Mouse (Mus musculus) large intestine, adult 2 months (tissue): ENCODE data around the gene Clpsl2. TPM values are rescaled to one million over a fixed set of nuclear protein-coding genes. Genes with fewer than 3 reads are reported as not detected.

Source experiments
- DNase-seq: peaks from one replicate; pipeline ENCODE4 v3.0.0-alpha.2; 2012; ENCODE audit warnings: low read depth, low spot score
- WGBS: fragments of 180-500 bp; shearing (Covaris S2); methylation state at CpG from one replicate; pipeline ENCODE4 v1.1.7; 2018; 5-methylcytosine and 5-hydroxymethylcytosine counted together
- polyA plus RNA-seq: library from polyadenylated mRNA; depleted of rRNA; stranded (reverse); fragments of >200 nt; gene quantifications from 2 replicates; pipeline ENCODE4 v1.2.3, GENCODE M21; 2012; rRNA removed

Clpsl2 gene
- polyA plus RNA-seq, 1 experiment, result not detected

DNA sequence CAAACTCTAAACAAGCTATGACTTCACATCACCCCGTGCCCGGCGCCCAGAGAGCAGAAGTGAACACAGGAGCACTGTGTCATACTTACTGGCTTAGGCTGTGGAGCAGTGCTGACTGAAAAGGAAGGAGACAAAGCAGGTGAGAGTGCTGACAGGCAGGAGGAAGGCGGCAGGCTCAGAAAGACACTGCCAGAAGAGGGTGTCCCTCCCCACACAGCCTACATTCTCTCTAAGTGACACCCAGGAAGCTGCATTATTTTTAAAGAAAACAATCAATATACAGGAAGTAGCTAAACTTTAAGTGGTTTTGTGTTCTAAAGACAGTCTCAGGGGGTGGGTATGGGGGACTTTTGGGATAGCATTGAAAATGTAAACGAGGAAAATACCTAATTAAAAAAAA is 51.6 kb downstream of the Clpsl2 start:
- 78% methylated on average over 5 of the region's 5 CpGs for WGBS
- no peak for DNase-seq

DNA sequence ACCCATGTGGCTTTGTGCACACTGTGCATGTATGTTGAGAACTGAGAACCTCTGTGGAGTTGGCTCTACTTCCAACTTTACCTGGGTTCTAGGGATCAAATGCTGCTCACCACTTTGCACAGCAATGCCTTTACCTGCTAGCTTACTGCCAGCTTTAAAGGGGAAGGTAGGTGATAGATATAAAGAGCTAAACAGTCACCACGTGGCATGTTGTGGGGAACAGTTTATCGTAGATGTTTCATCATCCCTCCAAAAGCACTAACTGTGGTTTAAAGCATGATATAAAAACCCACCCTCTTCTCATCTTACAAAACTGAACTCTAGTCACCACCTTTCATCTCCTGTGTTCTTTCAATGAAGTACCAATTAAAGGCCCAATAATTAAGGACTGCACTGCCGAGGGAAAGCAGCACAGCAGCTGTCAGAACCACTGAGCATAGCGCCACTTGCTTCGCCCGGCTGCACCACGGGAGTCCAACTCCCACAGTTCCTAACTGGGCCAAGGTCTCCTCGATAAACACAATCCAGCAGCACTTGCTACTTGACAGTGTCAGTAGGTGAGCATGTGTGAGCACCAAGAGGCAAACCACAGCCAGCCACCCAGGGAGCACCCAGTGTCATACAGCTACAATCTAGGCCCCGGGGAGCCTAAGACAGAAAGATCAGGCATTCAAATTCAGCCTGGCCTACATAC is 52.5 kb downstream of the Clpsl2 start:
- 86% methylated on average over 9 of the region's 9 CpGs for WGBS

More for the DNA sequence above, 52.5 kb downstream of the Clpsl2 start:
- no peak for DNase-seq

Other genes starting within 250 kb of the Clpsl2 start
- 8.7 and 11.2 TPM in 2 replicates for gene Fance, start 235.9 kb upstream of the Clpsl2 start, polyA plus RNA-seq
- 2,568 and 3,337 TPM in 2 replicates for gene Rpl10a, start 220.9 kb upstream of the Clpsl2 start, polyA plus RNA-seq
- gene Tead3, start 198.6 kb upstream of the Clpsl2 start, polyA plus RNA-seq, result 21.6 and 23.5 TPM in 2 replicates
- 0.51 and 0.58 TPM in 2 replicates for gene Tulp1, start 184.2 kb upstream of the Clpsl2 start, polyA plus RNA-seq
- gene Fkbp5, start 31.9 kb upstream of the Clpsl2 start, polyA plus RNA-seq, result 12.8 and 17.9 TPM in 2 replicates
- gene Armc12, start 18.6 kb upstream of the Clpsl2 start, polyA plus RNA-seq, result not detected in 2 replicates
- 606 and 786 TPM in 2 replicates for gene Clps, start 11.4 kb downstream of the Clpsl2 start, polyA plus RNA-seq
- gene Lhfpl5, start 26.2 kb downstream of the Clpsl2 start, polyA plus RNA-seq, result 0.63 and 0.84 TPM in 2 replicates
- gene Srpk1, start 73.3 kb downstream of the Clpsl2 start, polyA plus RNA-seq, result 26.6 and 38.3 TPM in 2 replicates
- gene Slc26a8, start 140.8 kb downstream of the Clpsl2 start, polyA plus RNA-seq, result 0.14 and 0.52 TPM in 2 replicates
- gene Mapk14, start 141.9 kb downstream of the Clpsl2 start, polyA plus RNA-seq, result 49.0 and 62.1 TPM in 2 replicates
- gene AC170998.1, start 176.7 kb downstream of the Clpsl2 start, polyA plus RNA-seq, result 0.26 and 0.44 TPM in 2 replicates
- gene Mapk13, start 219.9 kb downstream of the Clpsl2 start, polyA plus RNA-seq, result 387 and 424 TPM in 2 replicates